Mouse (Mus musculus) skeletal muscle tissue, adult 2 months (tissue): ENCODE measurements around the gene Art4.
A peak's percentile ranks its signal among the peaks of the same experiment; 100 is the strongest.

ENCODE experiments used
- DNase-seq: peaks from one replicate; pipeline ENCODE4 v3.0.0-alpha.2; 2012; ENCODE audit warnings: low read depth, low spot score

Art4 gene

GRCm38 (mm10) chr6:136827516-136827880 is 30.0 kb downstream of the Art4 start, which contains the start of gene BC049715:
Gene BC049715 (plus strand): TSS chr6:136827626.
- DNase-seq: no peak

DNA sequence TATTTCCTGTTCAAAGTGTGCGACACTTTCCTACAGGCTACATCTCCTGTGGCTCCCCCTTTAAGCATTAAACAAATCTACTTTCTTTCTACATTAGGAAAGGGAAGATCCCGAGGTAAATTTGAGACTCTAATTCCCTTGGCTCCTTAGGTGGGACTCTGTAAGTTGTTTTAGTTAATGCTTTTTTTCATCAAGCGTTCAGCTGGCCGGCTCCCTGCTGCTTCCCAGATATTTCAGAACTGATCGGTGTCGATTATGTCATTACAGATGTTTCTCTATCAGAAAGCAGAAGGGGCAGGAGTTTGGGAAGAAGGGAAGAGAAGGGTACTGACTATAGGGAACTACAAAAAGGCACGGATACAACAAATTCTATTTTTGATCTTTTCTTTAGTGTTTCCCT is 30.4 kb downstream of the Art4 start:
- no peak for DNase-seq

DNA sequence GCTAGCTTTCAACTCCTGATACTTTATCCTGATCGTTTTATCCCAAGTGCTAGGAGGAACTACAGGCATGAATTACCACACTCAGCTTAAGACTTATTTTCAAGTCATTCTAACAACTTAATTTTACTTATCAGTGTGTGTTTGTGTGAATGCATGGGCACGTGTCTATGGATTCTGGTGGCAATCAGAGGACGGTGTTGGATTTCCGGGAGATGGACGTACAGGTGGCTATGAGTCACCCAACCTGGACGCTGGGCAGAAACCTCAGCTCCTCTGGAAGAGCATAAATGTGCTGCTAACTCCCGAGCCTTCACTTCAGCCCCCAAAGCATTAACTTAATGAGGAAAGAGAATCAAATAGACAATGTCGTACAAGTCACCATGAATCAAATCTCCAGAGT is 32.5 kb downstream of the Art4 start:
- no peak for DNase-seq

GRCm38 (mm10) chr6:136821086-136821485 is 36.4 kb downstream of the Art4 start:
- no peak for DNase-seq

DNA sequence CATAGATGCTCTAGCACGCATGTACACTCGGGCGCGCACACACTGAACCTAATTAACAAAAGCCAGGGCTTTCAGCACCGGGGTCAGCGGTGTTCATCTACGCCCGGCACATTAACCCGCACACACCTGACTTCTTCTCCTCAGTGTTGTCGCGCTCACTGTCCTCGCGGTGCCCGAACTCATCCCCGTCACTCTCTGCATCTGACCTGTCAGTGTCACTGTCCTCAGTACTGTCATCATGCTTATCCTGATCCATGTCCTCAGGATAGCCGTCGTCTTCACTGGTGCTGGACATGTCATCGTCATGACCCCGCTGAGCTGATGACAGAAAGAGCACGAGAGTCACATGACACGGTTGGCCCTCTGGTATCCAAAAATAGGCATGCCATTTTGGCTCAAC is 37.2 kb downstream of the Art4 start:
- no peak for DNase-seq

DNA sequence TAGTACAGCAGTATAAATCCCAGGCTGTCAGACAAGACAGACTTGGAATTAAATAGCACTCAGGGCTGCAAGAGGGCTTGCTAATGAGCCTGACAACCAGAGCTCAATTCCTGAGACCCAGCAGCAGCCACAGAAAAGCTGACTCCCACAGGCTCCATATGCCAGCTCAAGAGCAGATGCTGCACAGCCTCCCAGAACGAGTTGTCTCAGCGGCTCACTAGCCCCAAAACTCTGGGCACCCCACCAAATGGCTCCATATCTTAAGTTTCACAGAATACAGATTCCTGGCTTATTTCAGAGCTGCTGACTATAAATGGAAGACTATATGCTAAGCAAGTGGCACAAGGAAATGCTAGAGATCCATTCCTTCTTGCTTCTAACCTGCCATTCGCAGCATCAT is 40.0 kb downstream of the Art4 start:
- DNase-seq: no peak

- DNase-seq: no peak
Observed at GRCm38 (mm10) chr6:136816826-136817225, 40.7 kb downstream of the Art4 start.

- no peak for DNase-seq
Observed at GRCm38 (mm10) chr6:136815381-136815780, 42.2 kb downstream of the Art4 start.

- no peak for DNase-seq
Observed at GRCm38 (mm10) chr6:136813117-136813516, 44.4 kb downstream of the Art4 start.

DNA sequence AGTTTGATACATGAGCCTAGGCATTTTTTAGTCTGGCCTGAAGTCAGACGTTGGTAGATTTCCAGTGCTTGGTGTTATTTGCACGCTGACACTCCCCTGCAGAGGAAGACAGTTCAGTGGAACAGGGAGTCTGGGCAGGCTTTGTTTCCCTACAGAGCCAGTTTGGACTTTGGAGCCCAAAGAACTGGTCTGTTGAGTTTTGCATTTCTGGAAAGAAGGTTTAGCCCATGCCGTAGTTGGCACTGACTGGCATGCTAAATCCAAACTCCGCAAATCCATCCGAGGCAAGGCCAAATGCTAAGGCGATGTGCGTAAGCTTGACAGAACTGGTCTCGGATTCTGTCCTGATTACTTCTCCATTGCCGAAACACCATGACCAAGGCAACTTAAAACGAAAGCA is 46.3 kb downstream of the Art4 start:
- no peak for DNase-seq

DNA sequence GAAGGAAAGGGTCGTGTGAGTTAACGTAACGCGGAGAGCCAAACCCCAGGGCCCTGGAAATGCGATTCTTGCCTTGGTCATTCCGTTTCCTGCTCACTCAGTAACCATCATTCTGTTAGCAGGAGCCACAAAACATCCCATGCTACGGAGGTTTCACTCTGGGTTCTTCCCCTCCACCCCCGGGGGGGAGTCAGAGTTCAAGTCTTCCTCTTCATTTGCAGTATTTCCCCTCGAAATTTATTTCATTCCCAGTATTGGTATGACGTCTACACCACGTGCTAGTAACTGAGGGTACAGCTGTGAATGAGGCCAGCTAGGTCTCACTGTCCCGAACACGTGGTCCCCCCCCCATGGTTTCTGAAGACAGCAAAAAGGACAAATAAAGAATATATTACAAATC is 47.9 kb downstream of the Art4 start:
- no peak for DNase-seq

GRCm38 (mm10) chr6:136809077-136809476 is 48.5 kb downstream of the Art4 start:
- DNase-seq: peak; percentile 53

DNA sequence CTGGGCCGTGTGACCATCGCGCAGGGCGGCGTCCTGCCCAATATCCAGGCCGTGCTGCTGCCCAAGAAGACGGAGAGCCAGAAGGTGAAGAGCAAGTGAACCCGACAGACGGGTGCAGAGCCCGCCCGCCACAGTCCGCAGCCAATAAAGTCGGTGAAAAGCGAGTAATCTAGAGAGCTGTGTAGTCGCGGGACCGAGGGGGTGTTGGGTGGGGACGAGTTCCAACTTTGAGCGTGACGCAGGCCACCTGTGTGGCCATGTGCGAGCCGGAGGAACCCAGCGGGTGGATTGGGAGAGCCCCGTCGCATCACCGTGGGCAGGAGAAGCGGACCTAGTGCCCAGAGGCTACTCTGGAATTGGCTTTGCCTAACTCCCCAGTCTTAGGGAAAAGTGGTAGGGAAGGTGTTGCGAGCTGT is 48.9 kb downstream of the Art4 start:
- no peak for DNase-seq

- DNase-seq: peak; percentile 96
Observed at GRCm38 (mm10) chr6:136808014-136808417, 49.5 kb downstream of the Art4 start, which contains the start of gene H2afj. Gene H2afj (plus strand): TSS chr6:136808244.

GRCm38 (mm10) chr6:136807395-136808013 is 50.0 kb downstream of the Art4 start:
- DNase-seq: no peak

DNA sequence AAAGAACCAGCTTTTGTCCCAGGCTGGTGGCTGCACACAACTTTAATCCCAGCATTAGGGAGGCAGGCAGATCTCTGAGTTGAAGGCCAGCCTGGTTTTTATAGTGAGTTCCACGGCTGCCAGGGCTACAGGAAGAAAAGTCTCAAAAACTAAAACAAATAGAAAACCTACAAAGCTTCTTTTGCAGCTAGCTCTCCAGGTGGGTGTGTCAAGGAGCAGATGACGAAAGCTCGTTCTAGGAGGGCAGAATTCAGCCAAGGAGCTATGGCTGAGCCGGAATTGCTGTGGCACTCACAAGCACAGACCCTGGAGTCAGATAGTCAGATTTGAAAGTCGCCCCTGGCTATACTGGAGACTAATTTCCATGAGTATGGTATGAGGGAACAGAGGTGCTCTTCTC is 50.7 kb downstream of the Art4 start:
- no peak for DNase-seq

GRCm38 (mm10) chr6:136805409-136805775 is 52.1 kb downstream of the Art4 start:
- no peak for DNase-seq

- DNase-seq: no peak
Observed at GRCm38 (mm10) chr6:136804705-136805408, 52.7 kb downstream of the Art4 start.

- DNase-seq: peak; percentile 92
Observed at GRCm38 (mm10) chr6:136803739-136804633, 53.5 kb downstream of the Art4 start, which contains the start of gene Hist4h4. Gene Hist4h4 (minus strand): TSS chr6:136804415.

- DNase-seq: no peak
Observed at GRCm38 (mm10) chr6:136803093-136803738, 54.3 kb downstream of the Art4 start.

DNA sequence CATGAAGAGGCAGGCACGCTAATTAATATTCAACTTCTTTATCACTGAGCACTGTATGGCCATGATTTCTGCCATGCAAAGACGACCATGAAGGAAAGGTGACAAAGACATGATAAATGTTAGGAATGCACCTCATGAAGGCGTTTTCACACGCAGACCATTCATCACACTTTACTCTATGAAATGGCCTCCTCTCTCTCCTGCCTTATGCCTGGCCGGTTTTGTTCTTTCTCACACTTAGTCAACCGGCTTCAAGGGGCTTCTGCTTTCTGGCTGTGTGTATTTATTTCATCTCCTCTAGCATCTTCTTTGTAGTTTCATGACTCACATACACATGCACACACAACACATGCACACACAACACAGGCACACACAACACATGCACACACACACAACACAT is 56.3 kb downstream of the Art4 start:
- no peak for DNase-seq

DNA sequence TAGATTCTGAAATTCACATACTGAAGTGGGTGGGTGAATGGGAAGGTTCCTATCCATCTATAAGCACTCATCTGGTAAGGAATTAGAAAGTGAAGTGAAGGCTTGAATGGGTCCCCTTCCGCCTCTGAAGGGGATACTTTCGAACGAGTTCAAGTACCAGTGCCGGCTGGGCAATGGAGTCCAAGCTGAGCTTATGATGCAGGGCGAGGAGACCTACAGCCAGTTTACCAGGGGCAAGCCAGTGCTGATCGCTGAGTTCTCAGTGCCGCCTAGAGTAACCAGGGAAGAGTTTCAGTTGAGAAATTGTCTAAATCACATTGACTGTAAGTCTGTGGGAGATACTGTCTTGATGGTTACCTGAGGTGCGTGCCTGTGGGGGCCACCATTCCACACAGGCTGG is 56.8 kb downstream of the Art4 start:
- no peak for DNase-seq
